Mouse (Mus musculus): ENCODE measurements around the gene Lrrc23. TPM values are rescaled to one million over a fixed set of nuclear protein-coding genes. Genes with fewer than 3 reads are reported as not detected.

Gene Lrrc23
- polyA plus RNA-seq, 1 experiment from 2014 or later: 5.3 TPM

DNA sequence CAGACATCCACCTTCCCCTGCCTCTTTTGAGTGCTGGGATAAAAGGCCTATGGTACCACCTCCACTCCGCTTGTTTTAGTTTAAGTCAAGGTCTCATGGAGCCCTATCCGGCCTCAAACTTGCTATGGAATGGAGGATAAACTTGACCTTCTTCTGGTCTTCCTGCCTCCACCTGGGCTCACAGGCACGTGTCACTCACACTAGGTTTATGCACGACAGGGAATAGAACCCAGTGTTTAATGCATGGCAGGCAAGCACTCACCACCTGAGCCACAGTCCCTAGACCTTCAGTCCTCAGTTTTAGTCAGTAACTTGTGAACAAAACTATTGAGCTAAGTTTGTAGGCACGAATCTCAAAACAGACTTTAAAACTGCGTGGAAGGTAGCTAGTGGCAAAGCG is 48.5 kb downstream of the Lrrc23 start:
- H3K9me3 ChIP-seq: no peaks in the 10 kb centered on the region
- peaks cover 15% of the 10 kb centered on the region for H3K4me1 ChIP-seq
- H3K36me3 ChIP-seq (replicated peaks): no peaks in the 10 kb centered on the region
- H3K4me3 ChIP-seq: no peak overlapping the region
- H3K27ac ChIP-seq: no peak overlapping the region
- no peak for DNase-seq (ENCODE audit: extremely low spot score, low spot score)
- 88% methylated on average over 7 of the region's 7 CpGs for WGBS
- no peaks in the 10 kb centered on the region for H3K27me3 ChIP-seq (ENCODE audit: poor library complexity, severe bottlenecking)

DNA sequence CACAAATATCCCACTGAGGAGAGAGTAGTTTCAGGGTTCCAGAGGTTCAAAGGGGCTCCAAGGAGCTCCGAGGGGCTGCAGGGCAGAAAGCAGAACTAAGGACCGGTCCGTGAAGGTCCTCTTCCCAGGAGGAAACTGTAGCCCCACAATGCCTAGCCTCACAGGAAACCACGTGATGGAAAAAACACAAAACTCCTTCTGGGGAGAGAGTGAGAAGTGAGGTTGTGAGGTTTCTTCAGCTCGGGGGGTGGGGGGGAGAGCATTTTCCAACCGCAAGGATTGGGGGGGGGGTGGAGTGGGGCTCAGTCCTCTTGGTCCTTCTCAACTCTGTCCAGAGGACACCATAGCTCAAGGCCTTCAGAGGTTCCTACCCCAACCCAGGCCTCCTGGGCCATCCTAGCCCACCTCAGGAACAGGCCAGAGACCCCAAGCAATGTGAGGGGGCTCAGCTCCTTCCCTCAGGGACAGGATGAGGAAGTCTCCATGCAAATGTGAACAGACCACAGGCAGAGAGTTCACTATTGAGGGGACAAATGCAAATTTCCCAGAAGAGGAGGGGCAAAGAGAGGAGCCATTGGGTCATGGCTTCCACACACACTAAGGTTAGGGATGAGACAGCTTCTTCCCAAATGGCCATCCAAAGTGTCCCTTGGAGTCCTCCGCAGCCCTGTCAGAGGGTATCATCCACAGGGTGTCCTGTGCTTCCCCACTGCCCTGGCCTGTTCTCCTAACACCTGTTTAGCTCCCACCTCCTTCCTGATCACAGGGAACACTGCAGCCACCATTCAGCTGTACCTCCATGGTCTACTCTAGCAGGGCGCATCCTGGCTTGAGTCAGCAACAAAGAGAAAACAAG is 49.4 kb downstream of the Lrrc23 start:
- WGBS: 88% methylated on average over 8 of the region's 8 CpGs
- Histone ChIP-seq H3K4me1 (peaks cover 15% of the 10 kb centered on the region), H3K36me3 (replicated peaks) (no peaks in the 10 kb centered on the region), H3K4me3 (no peak overlapping the region), H3K27ac (no peak overlapping the region), H3K9me3 (no peaks in the 10 kb centered on the region), H3K27me3 (ENCODE audit: poor library complexity, severe bottlenecking) (no peaks in the 10 kb centered on the region)
- no peak for DNase-seq (ENCODE audit: extremely low spot score, low spot score)

DNA sequence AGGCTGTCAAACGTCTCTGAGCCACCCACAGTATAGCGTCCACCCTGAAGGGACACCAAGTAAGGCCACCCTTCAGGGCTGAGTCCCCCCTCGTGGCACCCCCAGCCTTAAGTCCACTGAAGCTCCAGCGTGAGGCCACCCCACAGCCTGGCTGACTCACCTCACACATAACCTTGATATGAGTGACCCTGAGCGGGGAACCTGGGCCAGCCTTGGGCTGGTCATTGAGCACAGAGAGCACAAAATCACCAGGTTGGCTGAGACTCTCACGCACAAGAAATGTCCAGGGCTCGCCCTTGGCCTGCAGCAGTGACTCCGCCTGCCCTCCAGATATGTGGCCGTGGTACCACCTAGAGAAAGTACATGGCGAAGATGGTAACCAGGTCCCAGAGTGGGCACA is 50.9 kb downstream of the Lrrc23 start:
- no peak for DNase-seq (ENCODE audit: extremely low spot score, low spot score)
- Histone ChIP-seq H3K4me3 (no peak overlapping the region), H3K4me1 (peaks cover 15% of the 10 kb centered on the region), H3K27me3 (ENCODE audit: poor library complexity, severe bottlenecking) (no peaks in the 10 kb centered on the region), H3K9me3 (no peaks in the 10 kb centered on the region), H3K27ac (no peak overlapping the region), H3K36me3 (replicated peaks) (no peaks in the 10 kb centered on the region)
- WGBS: 91% methylated on average over 10 of the region's 10 CpGs

DNA sequence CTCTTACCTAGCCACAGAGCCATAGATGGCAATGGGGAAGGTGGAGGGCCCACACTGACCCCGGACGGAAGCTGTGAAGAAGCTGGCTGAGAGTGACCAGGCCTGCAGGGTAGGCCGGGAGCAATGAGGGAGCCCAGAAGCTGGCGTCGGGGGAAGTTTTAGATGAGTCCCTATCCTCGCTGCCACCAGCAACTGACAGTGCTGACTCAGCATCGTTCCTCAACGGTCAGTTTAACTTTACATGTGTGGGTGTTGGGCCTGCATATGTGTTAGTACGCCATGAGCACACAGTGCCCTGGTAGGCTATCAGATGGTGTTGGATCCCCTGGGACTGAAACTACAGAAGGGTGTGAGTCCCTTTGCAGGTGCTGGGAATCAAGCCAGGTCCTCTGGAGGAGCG is 55.1 kb downstream of the Lrrc23 start:
- Histone ChIP-seq H3K4me1 (peaks cover 26% of the 10 kb centered on the region), H3K27ac (no peak overlapping the region), H3K27me3 (ENCODE audit: poor library complexity, severe bottlenecking) (no peaks in the 10 kb centered on the region), H3K9me3 (no peaks in the 10 kb centered on the region), H3K36me3 (replicated peaks) (no peaks in the 10 kb centered on the region), H3K4me3 (no peak overlapping the region)
- DNase-seq (ENCODE audit: extremely low spot score, low spot score): no peak
- 92% methylated on average over 10 of the region's 10 CpGs for WGBS

DNA sequence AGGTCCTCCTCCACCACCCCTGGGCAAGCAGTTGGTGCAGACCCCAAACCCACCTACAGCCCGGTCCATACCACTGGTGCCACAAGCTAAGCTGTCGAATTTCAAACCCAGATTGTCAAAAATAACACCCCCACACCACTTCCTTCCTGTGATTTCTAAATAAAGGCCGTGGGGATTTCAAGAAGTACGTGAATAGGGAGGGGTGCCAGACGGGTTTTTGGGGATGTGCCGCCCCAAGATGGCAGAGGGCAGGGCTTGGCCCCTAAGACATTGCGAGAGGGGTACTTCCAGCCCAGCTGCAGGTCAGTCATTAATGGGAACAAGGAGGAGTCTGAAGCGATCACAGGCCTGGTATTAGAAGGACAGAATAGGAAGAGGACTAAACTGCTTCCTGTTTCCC is 56.0 kb downstream of the Lrrc23 start:
- no peaks in the 10 kb centered on the region for H3K9me3 ChIP-seq
- peaks cover 35% of the 10 kb centered on the region for H3K4me1 ChIP-seq
- H3K27ac ChIP-seq: no peak overlapping the region
- no peak for DNase-seq (ENCODE audit: extremely low spot score, low spot score)
- H3K4me3 ChIP-seq: no peak overlapping the region
- H3K27me3 ChIP-seq (ENCODE audit: poor library complexity, severe bottlenecking): no peaks in the 10 kb centered on the region
- H3K36me3 ChIP-seq (replicated peaks): no peaks in the 10 kb centered on the region
- WGBS: 82% methylated on average over 8 of the region's 8 CpGs

DNA sequence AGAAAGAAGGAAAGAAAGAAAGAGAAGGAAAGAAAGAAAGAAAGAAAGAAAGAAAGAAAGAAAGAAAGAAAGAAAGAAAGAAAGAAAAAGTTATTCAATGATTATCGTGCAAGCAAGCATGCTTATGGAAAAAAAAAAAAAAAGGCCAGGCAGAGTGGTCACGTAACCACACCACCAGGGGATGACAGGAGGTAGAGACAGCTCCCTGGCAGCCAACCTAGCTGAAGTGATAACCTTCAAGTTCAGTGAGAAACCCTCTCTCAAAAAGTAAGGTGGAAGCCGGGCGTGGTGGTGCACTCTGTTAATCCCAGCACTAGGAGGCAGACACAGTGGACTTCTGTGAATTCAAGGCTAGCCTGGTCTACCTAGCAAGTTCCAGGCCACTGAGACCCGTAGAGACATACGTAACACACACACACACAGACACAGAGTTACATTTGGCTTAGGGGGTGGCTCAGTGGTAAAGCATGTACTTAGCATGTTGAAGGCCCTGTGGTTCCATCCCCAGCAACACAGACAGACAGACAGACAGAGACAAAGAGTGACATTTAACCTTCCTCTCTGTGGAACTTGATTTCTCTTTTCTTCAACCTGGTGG is 56.6 kb downstream of the Lrrc23 start:
- Histone ChIP-seq H3K27ac (no peak overlapping the region), H3K36me3 (replicated peaks) (peaks cover 4% of the 10 kb centered on the region), H3K4me3 (no peak overlapping the region), H3K9me3 (no peaks in the 10 kb centered on the region), H3K27me3 (ENCODE audit: poor library complexity, severe bottlenecking) (no peaks in the 10 kb centered on the region), H3K4me1 (peaks cover 33% of the 10 kb centered on the region)
- no peak for DNase-seq (ENCODE audit: extremely low spot score, low spot score)
- WGBS: 84% methylated on average over 6 of the region's 6 CpGs

DNA sequence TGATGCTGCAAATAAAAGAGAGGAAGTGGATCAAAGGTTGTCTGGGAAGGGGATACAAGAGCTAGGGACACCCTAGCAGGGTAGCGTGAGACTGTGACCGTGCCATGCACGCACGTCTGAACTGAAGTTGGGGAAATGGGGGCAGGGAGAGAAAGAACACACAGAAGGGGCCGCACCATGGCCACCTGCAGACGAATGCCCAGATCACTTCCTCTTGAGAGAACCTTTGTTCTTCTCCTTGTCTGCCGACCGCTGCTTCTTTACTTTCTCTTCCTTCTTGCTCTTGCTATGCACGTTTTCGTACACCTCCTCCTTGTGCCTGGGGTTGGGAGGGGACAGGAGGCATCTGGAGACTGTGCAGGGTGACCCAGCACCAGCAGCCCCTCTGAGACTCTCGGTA is 58.6 kb downstream of the Lrrc23 start:
- Histone ChIP-seq H3K4me3 (no peak overlapping the region), H3K36me3 (replicated peaks) (peaks cover 25% of the 10 kb centered on the region), H3K27ac (peak overlapping the region; percentile 56), H3K9me3 (no peaks in the 10 kb centered on the region), H3K4me1 (peaks cover 30% of the 10 kb centered on the region), H3K27me3 (ENCODE audit: poor library complexity, severe bottlenecking) (no peaks in the 10 kb centered on the region)
- DNase-seq (ENCODE audit: extremely low spot score, low spot score): no peak
- WGBS: 72% methylated on average over 11 of the region's 11 CpGs

Other genes with a start within 250 kb of the Lrrc23 start
- gene C1s1, start 237.4 kb downstream of the Lrrc23 start, polyA plus RNA-seq (2016; fragmentation: Nextera tagmentation; extraction: Ambion mirVana): 0.20 and 0.42 TPM in 2 replicates
- gene C1rb, start 209.4 kb downstream of the Lrrc23 start, polyA plus RNA-seq (2016; fragmentation: Nextera tagmentation; extraction: Ambion mirVana): not detected in 2 replicates
- gene C1s2, start 143.6 kb downstream of the Lrrc23 start, polyA plus RNA-seq (2016; fragmentation: Nextera tagmentation; extraction: Ambion mirVana): 0.05 TPM in 1 of 2 replicates, not detected in the other
- gene Lpcat3, start 116.7 kb downstream of the Lrrc23 start, polyA plus RNA-seq (2016; fragmentation: Nextera tagmentation; extraction: Ambion mirVana): 38.8 and 44.1 TPM in 2 replicates
- 255 and 270 TPM in 2 replicates for gene Emg1, start 67.5 kb downstream of the Lrrc23 start, polyA plus RNA-seq (2016; fragmentation: Nextera tagmentation; extraction: Ambion mirVana)
- gene Phb2, start 67.4 kb downstream of the Lrrc23 start, polyA plus RNA-seq (2016; fragmentation: Nextera tagmentation; extraction: Ambion mirVana): 490 and 492 TPM in 2 replicates
- 4.8 and 5.2 TPM in 2 replicates for gene Ptpn6, start 41.0 kb downstream of the Lrrc23 start, polyA plus RNA-seq (2016; fragmentation: Nextera tagmentation; extraction: Ambion mirVana)
- 397 and 415 TPM in 2 replicates for gene Grcc10, start 38.4 kb downstream of the Lrrc23 start, polyA plus RNA-seq (2016; fragmentation: Nextera tagmentation; extraction: Ambion mirVana)
- not detected in 2 replicates for gene Gm45234, start 23.7 kb downstream of the Lrrc23 start, polyA plus RNA-seq (2016; fragmentation: Nextera tagmentation; extraction: Ambion mirVana)
- gene Atn1, start 23.2 kb downstream of the Lrrc23 start, polyA plus RNA-seq (2016; fragmentation: Nextera tagmentation; extraction: Ambion mirVana): 12.5 and 14.2 TPM in 2 replicates
- gene Eno2, start 10.1 kb downstream of the Lrrc23 start, polyA plus RNA-seq (2016; fragmentation: Nextera tagmentation; extraction: Ambion mirVana): 4.0 and 4.4 TPM in 2 replicates
- gene Spsb2, start 28.9 kb upstream of the Lrrc23 start, polyA plus RNA-seq (2016; fragmentation: Nextera tagmentation; extraction: Ambion mirVana): 7.4 and 8.9 TPM in 2 replicates
- 1,048 and 1,068 TPM in 2 replicates for gene Tpi1, start 34.6 kb upstream of the Lrrc23 start, polyA plus RNA-seq (2016; fragmentation: Nextera tagmentation; extraction: Ambion mirVana)
- 214 and 215 TPM in 2 replicates for gene Usp5, start 49.8 kb upstream of the Lrrc23 start, polyA plus RNA-seq (2016; fragmentation: Nextera tagmentation; extraction: Ambion mirVana)
- gene Cdca3, start 49.8 kb upstream of the Lrrc23 start, polyA plus RNA-seq (2016; fragmentation: Nextera tagmentation; extraction: Ambion mirVana): 271 and 298 TPM in 2 replicates
- gene Gnb3, start 60.5 kb upstream of the Lrrc23 start, polyA plus RNA-seq (2016; fragmentation: Nextera tagmentation; extraction: Ambion mirVana): 0.32 and 0.42 TPM in 2 replicates
- gene P3h3, start 78.0 kb upstream of the Lrrc23 start, polyA plus RNA-seq (2016; fragmentation: Nextera tagmentation; extraction: Ambion mirVana): 9.7 TPM in 2 replicates
- gene Gpr162, start 84.3 kb upstream of the Lrrc23 start, polyA plus RNA-seq (2016; fragmentation: Nextera tagmentation; extraction: Ambion mirVana): 2.1 and 2.5 TPM in 2 replicates
- 0.17 TPM in 1 of 2 replicates, not detected in the other for gene Cd4, start 108.5 kb upstream of the Lrrc23 start, polyA plus RNA-seq (2016; fragmentation: Nextera tagmentation; extraction: Ambion mirVana)
- 0.76 and 0.88 TPM in 2 replicates for gene Lag3, start 132.0 kb upstream of the Lrrc23 start, polyA plus RNA-seq (2016; fragmentation: Nextera tagmentation; extraction: Ambion mirVana)
- gene Ptms, start 140.4 kb upstream of the Lrrc23 start, polyA plus RNA-seq (2016; fragmentation: Nextera tagmentation; extraction: Ambion mirVana): 218 and 224 TPM in 2 replicates
- gene Mlf2, start 151.7 kb upstream of the Lrrc23 start, polyA plus RNA-seq (2016; fragmentation: Nextera tagmentation; extraction: Ambion mirVana): 388 and 398 TPM in 2 replicates
- 136 and 143 TPM in 2 replicates for gene Cops7a, start 185.8 kb upstream of the Lrrc23 start, polyA plus RNA-seq (2016; fragmentation: Nextera tagmentation; extraction: Ambion mirVana)
- gene Pianp, start 217.0 kb upstream of the Lrrc23 start, polyA plus RNA-seq (2016; fragmentation: Nextera tagmentation; extraction: Ambion mirVana): 1.4 and 1.7 TPM in 2 replicates
- gene Zfp384, start 229.4 kb upstream of the Lrrc23 start, polyA plus RNA-seq (2016; fragmentation: Nextera tagmentation; extraction: Ambion mirVana): 8.2 and 12.1 TPM in 2 replicates